Mouse (Mus musculus) liver, embryonic 16.5 days (tissue): ENCODE data around the gene P2rx5. TPM values are rescaled to one million over a fixed set of nuclear protein-coding genes. Genes with fewer than 3 reads are reported as not detected.

ENCODE experiments used
- ATAC-seq: fragments of 200-750 bp; cut with Nextera tagmentation; 2 replicates; pipeline ENCODE4 v1.8.0; 2017; ENCODE audit warnings: low read depth, mild to moderate bottlenecking, moderate number of reproducible peaks, moderate library complexity
- H3K27ac ChIP-seq: fragments of 300-500 bp; sonication (generic); 2 replicates; pipeline ENCODE4 v1.5.1; 2014; ENCODE audit warnings: mild to moderate bottlenecking, low read length
- H3K27me3 ChIP-seq: fragments of 300-500 bp; sonication (generic); 2 replicates; pipeline ENCODE4 v1.6.1; 2014; ENCODE audit warnings: low read depth, low read length, mixed read lengths; ENCODE audit not compliant: control insufficient read depth, insufficient read depth
- H3K36me3 ChIP-seq: fragments of 300-500 bp; sonication (generic); 2 replicates; pipeline ENCODE4 v1.6.1; 2014; ENCODE audit warnings: mild to moderate bottlenecking; ENCODE audit not compliant: control insufficient read depth, insufficient read depth
- H3K4me1 ChIP-seq: fragments of 300-500 bp; sonication (generic); 2 replicates; pipeline ENCODE4 v1.6.1; 2014; ENCODE audit warnings: low read depth, low read length, mixed read lengths; ENCODE audit not compliant: control insufficient read depth
- H3K4me2 ChIP-seq: fragments of 300-500 bp; sonication (generic); 2 replicates; pipeline ENCODE4 v1.6.1; 2014; ENCODE audit warnings: low read depth, low read length, mixed read lengths
- H3K4me3 ChIP-seq: fragments of 300-500 bp; sonication (generic); 2 replicates; pipeline ENCODE4 v1.5.1; 2014; ENCODE audit warnings: low read depth, mild to moderate bottlenecking, low read length
- H3K9ac ChIP-seq: fragments of 300-500 bp; sonication (generic); 2 replicates; pipeline ENCODE4 v1.6.1; 2014; ENCODE audit warnings: low read depth, low read length
- H3K9me3 ChIP-seq: fragments of 300-500 bp; sonication (generic); replicated peaks from 2 replicates; pipeline ENCODE4 v1.6.1; 2016; ENCODE audit warnings: low read length; ENCODE audit not compliant: control insufficient read depth
- WGBS: fragments of 180-500 bp; shearing (Covaris S2); extraction: QIAGEN DNeasy Blood & Tissue Kit; methylation state at CpG from one replicate; pipeline ENCODE4 v1.1.7; 2014; ENCODE audit not compliant: insufficient replicate concordance; 5-methylcytosine and 5-hydroxymethylcytosine counted together
- polyA plus RNA-seq: library from polyadenylated mRNA; unstranded; fragments of >200 nt; fragmentation: Nextera tagmentation; extraction: Ambion mirVana; gene quantifications from 2 replicates; pipeline ENCODE4 v1.2.1, GENCODE M21; 2015

Gene P2rx5
- 0.11 and 0.22 TPM in 2 replicates for polyA plus RNA-seq

DNA sequence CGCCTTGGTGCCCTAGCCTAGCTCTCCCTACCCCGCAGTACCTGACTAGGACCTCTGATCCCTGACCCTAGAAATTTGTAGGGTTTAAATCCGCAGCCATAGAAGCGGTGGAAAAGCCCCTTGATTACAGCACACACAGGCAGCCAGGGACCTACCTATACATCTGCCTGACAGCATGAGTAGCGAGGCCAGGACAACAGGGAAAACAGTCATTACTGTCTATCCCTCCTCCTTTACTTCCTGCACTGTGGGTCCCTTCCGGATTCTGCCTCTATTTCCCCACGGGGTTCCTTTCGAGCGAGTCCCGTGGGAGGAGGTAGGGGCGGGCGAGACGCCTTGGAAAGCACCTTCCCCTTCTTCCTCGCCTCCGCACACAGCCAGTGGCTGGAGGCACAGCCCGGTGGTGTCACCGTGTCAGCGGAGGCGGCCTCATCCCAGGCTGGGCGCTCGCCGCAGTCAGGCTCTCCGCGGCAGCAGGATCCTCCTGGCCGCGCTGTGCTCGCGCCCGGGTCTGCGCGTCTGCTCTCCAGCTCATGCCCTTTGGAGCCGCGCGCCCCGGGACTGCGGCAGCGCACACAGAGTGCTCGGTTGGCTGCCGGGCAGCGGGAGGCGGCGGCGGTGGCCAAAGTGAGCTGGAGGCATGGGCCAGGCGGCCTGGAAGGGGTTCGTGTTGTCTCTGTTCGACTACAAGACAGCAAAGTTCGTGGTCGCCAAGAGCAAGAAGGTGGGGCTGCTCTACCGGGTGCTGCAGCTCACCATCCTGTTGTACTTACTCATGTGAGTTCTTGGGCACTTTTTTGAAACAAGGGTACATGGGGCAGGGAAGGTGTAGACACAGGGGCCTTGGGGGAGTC is at the start of gene P2rx5:
P2rx5 (plus strand) TSS at position 465 of the 854 bp plus-strand sequence.
- peak; percentile 69 for ATAC-seq
- Histone ChIP-seq H3K27me3 (peaks cover 24% of the 10 kb centered on the region), H3K27ac (no peak within 1 kb of the TSS), H3K9ac (peak within 1 kb of the TSS; percentile 28; the same call in 1 of the 2 replicates), H3K9me3 (no peaks in the 10 kb centered on the region), H3K4me3 (peak within 1 kb of the TSS; percentile 46), H3K36me3 (no peaks in the 10 kb centered on the region), H3K4me2 (peak within 1 kb of the TSS; percentile 65), H3K4me1 (no peaks in the 10 kb centered on the region)
- WGBS, result 3% methylated on average over 49 of the region's 49 CpGs

- no peak for ATAC-seq
These were observed 48.8 kb upstream of the P2rx5 start for GRCm38 (mm10) chr11:73111414-73111813.

GRCm38 (mm10) chr11:73126495-73126894 is 33.7 kb upstream of the P2rx5 start:
- WGBS, result 72% methylated on average over 6 of the region's 6 CpGs
- ATAC-seq, result peak; percentile 86

More at GRCm38 (mm10) chr11:73111414-73111813, 48.8 kb upstream of the P2rx5 start:
- Histone ChIP-seq H3K4me1 (no peaks in the 10 kb centered on the region; the same call in none of the 2 replicates), H3K9me3 (no peaks in the 10 kb centered on the region), H3K27ac (no peak overlapping the region), H3K4me3 (no peak overlapping the region), H3K36me3 (no peaks in the 10 kb centered on the region), H3K27me3 (no peaks in the 10 kb centered on the region), H3K4me2 (no peak overlapping the region), H3K9ac (no peak overlapping the region)
- 68% methylated on average over 6 of the region's 6 CpGs for WGBS

DNA sequence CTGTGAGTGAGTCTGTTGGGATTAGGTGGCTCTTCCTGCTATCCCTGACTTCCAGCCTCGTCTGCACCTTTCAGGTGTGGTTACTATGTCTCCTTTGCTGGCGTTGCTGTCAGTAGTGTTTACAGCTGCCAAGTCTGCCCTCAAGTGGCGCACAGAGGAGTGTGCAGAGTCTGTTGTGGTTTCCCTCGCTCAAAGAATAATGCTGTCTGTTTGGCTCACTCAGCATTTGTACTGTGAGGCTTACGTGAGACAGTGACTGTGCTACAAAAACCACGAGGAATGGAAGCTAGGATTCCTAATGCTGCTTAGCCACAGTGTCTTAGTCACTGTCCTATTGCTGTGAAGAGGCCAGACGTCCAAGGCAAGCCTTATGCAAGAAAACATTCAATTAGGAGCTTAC is 29.2 kb upstream of the P2rx5 start:
- peaks cover 17% of the 10 kb centered on the region for H3K4me1 ChIP-seq
- ATAC-seq, result no peak; the same call in 1 of the 2 replicates
- H3K4me2 ChIP-seq, result no peak overlapping the region
- 39% methylated on average over 7 of the region's 7 CpGs for WGBS
- H3K4me3 ChIP-seq, result no peak overlapping the region
- no peak overlapping the region for H3K27ac ChIP-seq
- no peaks in the 10 kb centered on the region for H3K9me3 ChIP-seq
- no peak overlapping the region for H3K9ac ChIP-seq
- peaks cover 7% of the 10 kb centered on the region for H3K36me3 ChIP-seq
- no peaks in the 10 kb centered on the region for H3K27me3 ChIP-seq

More at GRCm38 (mm10) chr11:73126495-73126894, 33.7 kb upstream of the P2rx5 start:
- H3K27ac ChIP-seq, result no peak overlapping the region
- H3K9me3 ChIP-seq, result no peaks in the 10 kb centered on the region
- no peak overlapping the region for H3K4me3 ChIP-seq
- no peaks in the 10 kb centered on the region for H3K36me3 ChIP-seq
- no peaks in the 10 kb centered on the region for H3K4me1 ChIP-seq
- H3K4me2 ChIP-seq, result no peak overlapping the region
- H3K9ac ChIP-seq, result no peak overlapping the region
- no peaks in the 10 kb centered on the region for H3K27me3 ChIP-seq

- Histone ChIP-seq H3K27ac (no peak overlapping the region), H3K27me3 (no peaks in the 10 kb centered on the region), H3K36me3 (peaks cover 7% of the 10 kb centered on the region), H3K9me3 (no peaks in the 10 kb centered on the region), H3K4me3 (no peak overlapping the region), H3K9ac (no peak overlapping the region), H3K4me2 (no peak overlapping the region), H3K4me1 (peaks cover 25% of the 10 kb centered on the region)
- no peak for ATAC-seq
- WGBS, result 47% methylated on average over 6 of the region's 6 CpGs
These were observed 27.2 kb upstream of the P2rx5 start for GRCm38 (mm10) chr11:73132999-73133398.

DNA sequence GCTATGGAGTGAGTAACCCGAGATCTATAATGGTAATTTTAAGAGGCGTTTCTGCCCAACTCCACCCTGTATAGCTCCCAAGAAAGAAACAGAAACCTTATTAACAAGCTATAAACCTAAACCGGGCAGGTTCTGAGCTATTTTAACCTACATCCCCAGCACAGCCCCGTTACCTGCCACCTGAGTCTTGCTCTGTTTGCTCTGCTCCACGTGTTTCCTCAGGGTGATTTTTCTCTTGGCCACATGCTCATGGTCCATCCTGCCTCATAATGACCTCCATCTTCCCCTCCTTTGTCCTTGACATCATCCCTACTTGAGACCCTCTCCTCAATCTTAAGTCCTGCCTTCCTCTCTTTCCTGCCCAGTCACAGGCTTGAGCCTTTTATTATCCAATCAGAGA is 26.0 kb upstream of the P2rx5 start:
- no peak overlapping the region for H3K9ac ChIP-seq
- no peak overlapping the region for H3K27ac ChIP-seq
- WGBS, result 81% methylated on average over 5 of the region's 5 CpGs
- peak overlapping the region; percentile 2; the same call in 1 of the 2 replicates for H3K4me3 ChIP-seq
- peaks cover 30% of the 10 kb centered on the region for H3K4me1 ChIP-seq
- H3K4me2 ChIP-seq, result peak overlapping the region; percentile 82
- no peak for ATAC-seq
- H3K9me3 ChIP-seq, result no peaks in the 10 kb centered on the region
- H3K27me3 ChIP-seq, result no peaks in the 10 kb centered on the region
- H3K36me3 ChIP-seq, result peaks cover 7% of the 10 kb centered on the region

GRCm38 (mm10) chr11:73136587-73136986 is 23.6 kb upstream of the P2rx5 start:
- Histone ChIP-seq H3K4me2 (peak overlapping the region; percentile 82), H3K4me3 (peak overlapping the region; percentile 97), H3K9ac (peak overlapping the region; percentile 93), H3K9me3 (no peaks in the 10 kb centered on the region), H3K27me3 (no peaks in the 10 kb centered on the region), H3K4me1 (peaks cover 30% of the 10 kb centered on the region), H3K27ac (no peak overlapping the region), H3K36me3 (peaks cover 7% of the 10 kb centered on the region)
- no peak for ATAC-seq
- WGBS, result 30% methylated on average over 6 of the region's 6 CpGs

GRCm38 (mm10) chr11:73137116-73137515 is 23.1 kb upstream of the P2rx5 start:
- Histone ChIP-seq H3K27ac (peak overlapping the region; percentile 75), H3K4me1 (peaks cover 30% of the 10 kb centered on the region)
- no peak for ATAC-seq

More at GRCm38 (mm10) chr11:73137116-73137515, 23.1 kb upstream of the P2rx5 start:
- Histone ChIP-seq H3K27me3 (no peaks in the 10 kb centered on the region), H3K9ac (peak overlapping the region; percentile 93), H3K9me3 (no peaks in the 10 kb centered on the region), H3K36me3 (peaks cover 7% of the 10 kb centered on the region), H3K4me3 (peak overlapping the region; percentile 97), H3K4me2 (peak overlapping the region; percentile 82)
- 5% methylated on average over 11 of the region's 11 CpGs for WGBS
